Mouse (Mus musculus) bone marrow macrophage, adult 2 months (primary cell): ENCODE results near the gene Rundc1.
"Not testable (repeated sequence)": the region's sequence is repeated elsewhere in the genome, so short reads cannot be mapped to it uniquely, and the experiment has no call there.

Experiments
- CTCF ChIP-seq: IDR thresholded peaks from 2 replicates; pipeline ENCODE4 v1.5.1; 2012; ENCODE audit warnings: low read depth, mild to moderate bottlenecking, low read length, moderate library complexity
- POLR2A ChIP-seq: IDR thresholded peaks from 2 replicates; pipeline ENCODE4 v1.6.1; 2012; ENCODE audit warnings: mild to moderate bottlenecking, low read depth, low read length, borderline replicate concordance

DNA sequence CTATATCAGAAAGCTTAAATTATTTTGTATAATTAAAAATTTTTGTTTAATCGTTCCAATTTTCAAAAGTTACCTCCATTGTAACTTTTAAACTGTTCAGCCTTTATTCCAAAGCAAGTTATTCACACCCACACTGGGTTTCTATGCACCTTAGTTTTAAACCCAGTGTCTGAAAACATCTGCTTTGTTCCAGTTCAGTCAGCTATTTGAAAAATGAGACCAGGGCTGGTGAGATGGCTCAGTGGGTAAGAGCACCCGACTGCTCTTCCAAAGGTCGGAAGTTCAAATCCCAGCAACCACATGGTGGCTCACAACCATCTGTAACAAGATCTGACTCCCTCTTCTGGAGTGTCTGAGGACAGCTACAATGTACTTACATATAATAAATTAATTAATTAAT lies 13.1 kb downstream of the Rundc1 start:
- not testable (repeated sequence) for TF ChIP-seq CTCF, POLR2A
